Mouse (Mus musculus) cerebellum, adult 9-10 months (tissue): Measurements from ENCODE around the gene Acer2.
A peak's percentile ranks its signal among the peaks of the same experiment; 100 is the strongest.
"Not testable (repeated sequence)": the region's sequence is repeated elsewhere in the genome, so short reads cannot be mapped to it uniquely, and the experiment has no call there.

Experiments
- DNase-seq: peaks from one replicate; pipeline ENCODE4 v3.0.0; 2022

The Acer2 gene

GRCm38 (mm10) chr4:86874146-86874847 is at the start of gene Acer2:
Gene Acer2 (plus strand): TSS chr4:86874396.
- DNase-seq = peak; percentile 71

DNA sequence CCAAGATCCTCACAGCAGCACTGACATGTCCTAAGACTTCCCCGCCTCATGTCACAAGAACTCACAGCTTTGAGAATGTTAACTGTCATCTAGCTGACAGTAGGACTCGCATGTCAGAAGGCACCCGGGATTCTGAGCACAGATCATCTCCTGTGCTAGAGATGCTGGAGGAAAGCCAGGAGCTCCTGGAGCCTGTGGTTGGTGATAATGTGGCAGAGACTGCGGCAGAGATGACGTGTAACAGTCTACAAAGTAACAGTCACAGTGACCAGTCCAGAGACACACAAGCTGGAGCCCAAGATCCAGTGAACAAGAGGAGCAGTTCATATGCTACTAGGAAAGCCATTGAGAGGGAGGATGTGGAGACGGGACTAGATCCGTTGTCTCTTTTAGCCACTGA is 49.1 kb upstream of the Acer2 start:
- no peak for DNase-seq

GRCm38 (mm10) chr4:86831896-86832295 is 42.3 kb upstream of the Acer2 start:
- DNase-seq = no peak

DNA sequence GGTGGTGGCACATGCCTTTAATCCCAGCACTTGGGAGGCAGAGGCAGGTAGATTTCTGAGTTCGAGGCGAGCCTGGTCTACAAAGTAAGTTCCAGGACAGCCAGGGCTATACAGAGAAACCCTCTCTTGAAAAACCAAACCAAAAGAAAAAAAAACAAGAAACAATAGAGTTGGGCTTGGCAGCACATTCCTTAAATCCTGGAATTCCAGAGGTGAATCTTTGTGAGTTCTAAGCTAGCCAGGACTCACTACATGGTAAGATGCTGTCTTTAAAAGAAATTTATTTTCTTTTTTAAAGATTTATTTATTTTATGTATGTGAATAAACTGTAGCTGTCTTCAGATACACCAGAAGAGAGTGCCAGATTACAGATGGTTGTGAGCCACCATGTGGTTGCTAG is 33.1 kb upstream of the Acer2 start:
- not testable (repeated sequence) for DNase-seq

DNA sequence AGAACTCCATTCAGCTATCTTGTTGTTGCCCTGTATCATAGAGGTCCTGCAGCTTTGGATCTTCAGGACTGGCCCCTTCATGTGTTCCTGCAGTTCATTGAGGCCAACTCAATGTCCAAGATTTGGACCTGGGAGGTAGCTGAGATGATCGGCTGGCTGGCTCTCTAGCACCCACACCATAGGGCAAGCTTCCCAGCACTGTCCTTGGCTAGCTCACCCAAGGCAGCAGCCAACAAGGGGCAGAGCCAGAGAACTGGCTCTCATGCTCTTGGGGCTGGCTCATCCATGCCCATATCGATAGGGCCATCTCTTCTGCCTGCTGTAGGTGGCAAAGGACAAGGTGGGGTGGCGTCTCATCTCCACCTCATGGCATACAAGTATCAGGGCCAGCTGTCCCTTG is 28.8 kb upstream of the Acer2 start:
- peak; percentile 27 for DNase-seq

- DNase-seq = no peak
Measured at GRCm38 (mm10) chr4:86847246-86847645, 26.9 kb upstream of the Acer2 start.

- DNase-seq = no peak
Measured at GRCm38 (mm10) chr4:86851331-86851730, 22.9 kb upstream of the Acer2 start.

DNA sequence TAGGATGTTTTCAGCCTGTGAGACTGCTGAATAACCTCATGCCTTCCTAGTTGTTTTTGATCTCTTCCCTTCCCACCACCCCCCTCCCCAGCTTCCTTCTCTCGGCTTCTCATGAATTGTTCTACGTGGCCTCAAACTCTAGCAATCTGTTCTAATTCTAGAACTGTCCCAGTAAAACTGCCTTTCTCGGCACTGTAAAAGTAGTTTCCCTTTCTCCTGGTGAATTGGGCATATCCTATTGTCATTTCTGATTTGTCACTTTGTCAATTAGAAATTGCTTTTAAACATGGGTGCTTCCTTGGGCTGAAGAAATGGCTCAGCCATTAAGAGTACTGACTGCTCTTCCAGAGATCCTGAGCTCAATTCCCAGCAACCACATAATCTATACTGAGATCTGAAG is 22.2 kb upstream of the Acer2 start:
- no peak for DNase-seq

- no peak for DNase-seq
Measured at GRCm38 (mm10) chr4:86852813-86853590, 21.2 kb upstream of the Acer2 start.

DNA sequence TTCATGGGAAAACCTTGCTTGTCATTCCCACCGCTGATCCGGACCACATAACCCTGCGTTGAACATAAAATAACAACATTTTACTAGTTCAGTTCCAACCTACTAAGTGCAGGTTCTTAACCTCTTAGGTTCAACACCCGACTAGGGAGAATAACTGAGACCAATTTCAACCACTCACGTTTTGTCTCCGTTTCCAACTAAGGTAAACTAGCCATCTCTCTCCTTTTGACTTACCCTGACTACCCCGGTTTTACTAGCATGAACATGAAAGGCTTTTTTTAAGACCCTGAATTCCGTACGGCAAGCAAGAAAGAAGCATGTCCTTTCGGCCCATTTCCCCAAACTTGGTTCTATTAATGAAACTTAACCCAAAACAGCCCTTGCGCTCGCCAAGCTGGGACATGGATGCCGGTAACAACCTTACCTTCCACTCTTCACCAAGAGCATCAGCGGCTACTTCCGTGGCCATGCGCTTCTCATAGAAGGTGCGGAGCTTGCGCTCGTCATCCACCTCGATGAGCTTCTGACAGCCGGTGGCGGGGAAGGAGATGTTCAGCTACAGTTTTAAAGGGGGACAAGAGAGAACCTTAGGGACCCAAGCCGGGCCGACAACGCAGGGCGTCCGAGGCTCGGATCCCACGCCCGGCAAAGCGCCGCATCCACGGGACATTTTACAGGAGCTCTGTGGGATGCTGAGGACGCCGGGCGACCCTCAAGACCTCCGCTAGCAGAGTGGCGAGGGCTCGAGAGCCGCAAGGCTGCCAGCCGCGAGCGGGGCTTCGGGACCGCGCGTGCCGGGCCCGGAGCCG is 17.7 kb upstream of the Acer2 start:
- no peak for DNase-seq

GRCm38 (mm10) chr4:86857113-86858069 is 16.8 kb upstream of the Acer2 start, which contains the start of gene Rps6:
Gene Rps6 (minus strand): TSS chr4:86857412.
- peak; percentile 97 for DNase-seq

GRCm38 (mm10) chr4:86858070-86858440 is 16.1 kb upstream of the Acer2 start:
- peak; percentile 35 for DNase-seq

DNA sequence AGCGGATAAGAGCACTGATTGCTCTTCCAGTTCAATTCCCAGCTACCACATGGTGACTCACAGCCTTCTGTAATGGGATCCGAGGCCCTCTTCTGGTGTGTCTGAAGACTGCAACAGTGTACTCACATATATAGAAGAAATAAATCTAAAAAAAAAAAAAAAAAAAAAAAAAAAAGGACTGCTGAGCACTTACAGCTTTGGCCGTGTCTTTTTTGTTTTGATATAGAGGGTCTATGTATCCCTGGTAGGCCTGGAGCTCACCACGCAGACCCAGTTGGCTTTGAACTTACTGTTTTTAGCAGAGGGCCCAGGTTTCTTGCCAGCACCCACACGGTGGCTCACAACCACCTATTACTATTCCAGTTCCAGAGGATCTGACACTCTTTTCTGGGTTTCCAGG is 10.1 kb upstream of the Acer2 start:
- DNase-seq = no peak

DNA sequence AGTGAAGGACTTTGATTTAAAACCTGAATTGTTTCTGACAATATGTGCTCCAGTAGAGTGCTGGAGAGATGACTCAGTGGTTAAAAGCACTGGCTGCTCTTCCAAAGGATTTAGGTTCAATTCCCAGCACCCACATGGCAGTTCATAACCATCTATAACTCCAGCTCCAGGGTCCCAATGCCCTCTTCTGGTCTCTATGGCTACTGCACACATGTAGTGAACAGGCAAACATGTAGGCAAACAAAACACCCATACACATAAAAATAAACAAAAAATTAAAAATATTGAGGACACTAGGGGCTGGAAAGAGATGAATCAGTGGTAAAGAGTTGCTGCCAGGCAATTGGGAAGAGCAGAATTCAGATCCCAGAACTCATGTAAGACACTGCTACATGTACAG is 2.2 kb upstream of the Acer2 start:
- no peak for DNase-seq

DNA sequence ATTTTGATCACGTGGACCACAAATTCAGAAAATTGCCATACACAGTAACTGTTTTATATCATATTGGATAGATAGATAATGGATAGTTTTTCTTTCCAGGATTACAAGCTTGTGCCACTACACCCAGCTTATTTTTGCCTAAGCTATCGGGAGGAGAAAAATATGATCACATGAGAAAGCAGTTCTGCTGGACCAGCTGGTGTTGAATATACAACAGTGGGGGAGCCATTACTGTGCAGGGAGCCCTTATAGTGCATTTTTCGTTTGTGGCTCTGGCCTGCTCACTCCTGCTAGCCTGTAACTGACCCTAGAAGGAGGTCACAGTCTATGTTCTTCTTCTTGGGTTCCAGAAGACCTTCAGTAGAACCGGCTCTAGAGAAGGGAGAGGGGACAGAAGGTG is 1.1 kb upstream of the Acer2 start:
- DNase-seq = no peak

DNA sequence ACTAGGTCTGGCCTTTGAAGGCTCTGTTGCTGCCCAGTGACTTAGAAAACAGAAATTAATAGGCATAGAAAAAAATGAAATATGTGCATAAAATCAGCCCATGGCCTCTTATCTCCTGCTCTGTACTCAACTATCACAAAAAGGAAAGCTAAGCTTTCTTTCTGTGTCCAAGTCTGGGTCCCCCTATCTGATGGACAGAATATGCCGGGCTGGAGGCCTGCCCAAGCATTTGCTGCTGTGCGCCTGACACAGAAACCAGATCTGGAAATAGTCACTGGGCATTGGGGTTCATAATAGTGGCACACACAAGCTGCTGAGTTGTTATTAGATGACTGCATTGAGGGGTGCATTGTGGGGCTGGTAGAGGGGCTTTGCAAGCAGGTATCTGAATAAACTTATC is 5.3 kb downstream of the Acer2 start:
- no peak for DNase-seq

DNA sequence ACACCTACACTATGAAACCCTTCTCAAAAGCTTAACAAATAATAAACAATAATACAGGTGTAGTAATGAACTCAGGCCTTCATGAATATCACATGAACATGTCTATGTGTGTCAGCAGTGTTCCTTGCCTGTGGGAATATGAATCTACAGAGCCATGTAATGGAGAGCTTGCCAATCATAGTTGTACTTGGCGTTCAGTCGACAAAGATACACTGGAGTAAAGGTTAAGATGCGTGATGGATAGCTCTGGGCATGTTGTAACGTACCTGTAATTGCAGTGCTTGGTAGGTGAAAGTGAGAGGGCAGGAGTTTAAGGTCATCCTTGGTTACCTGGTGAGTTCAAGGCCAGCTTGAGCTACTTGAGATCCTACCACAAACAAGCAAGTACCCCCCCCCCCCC is 7.0 kb downstream of the Acer2 start:
- no peak for DNase-seq

GRCm38 (mm10) chr4:86882413-86882812 is 8.2 kb downstream of the Acer2 start:
- no peak for DNase-seq

DNA sequence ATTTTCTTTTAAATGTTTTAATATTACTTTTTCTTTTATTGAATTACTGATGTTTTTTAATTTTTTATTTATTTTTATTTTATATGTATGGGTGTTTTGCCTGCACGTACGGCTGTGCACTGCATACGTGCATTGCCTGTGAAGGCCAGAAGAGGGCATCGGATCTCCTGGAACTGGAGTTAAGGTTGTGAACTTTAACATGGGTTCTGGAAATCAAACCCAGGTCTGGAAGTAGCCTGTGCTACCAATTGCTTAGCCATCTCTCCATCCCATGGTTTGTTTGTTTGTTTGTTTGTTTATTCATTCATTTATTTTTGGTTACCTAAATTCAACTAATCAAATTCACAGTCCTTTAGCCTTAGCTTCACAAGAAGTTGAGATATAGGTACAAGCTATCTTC is 10.7 kb downstream of the Acer2 start:
- DNase-seq = no peak

GRCm38 (mm10) chr4:86885790-86886159 is 11.6 kb downstream of the Acer2 start:
- no peak for DNase-seq

- no peak for DNase-seq
Measured at GRCm38 (mm10) chr4:86886160-86886878, 12.1 kb downstream of the Acer2 start.

GRCm38 (mm10) chr4:86887879-86888278 is 13.7 kb downstream of the Acer2 start:
- DNase-seq = no peak
